Mouse (Mus musculus) embryonic stem cell, embryonic (primary cell): ENCODE measurements at regions not wholly inside any gene's neighbourhood (a gene's known extent, or its start where the extent isn't known, plus 50 kb on each side); places are given as distances from the start of the nearest gene placed in this dataset.

ENCODE experiments used
- CTCF ChIA-PET, 4 experiments: fragments of 300-600 bp in 2 of 4; fragments of 350-600 bp in 2 of 4; sonication (Branson Sonifier 250); formaldehyde crosslinking; loops; one replicate each; lab custom pipeline; 2022; ENCODE audit warnings: inconsistent platforms in 2 of 4; lab: Charles Lee
- POLR2A ChIA-PET, 4 experiments: fragments of 300-600 bp in 2 of 4; fragments of 350-600 bp in 2 of 4; sonication (Branson Sonifier 250); formaldehyde crosslinking; loops; one replicate each; lab custom pipeline; 2022; ENCODE audit warnings: antibody characterized with exemption in 4 of 4, inconsistent platforms in 1 of 4; lab: Charles Lee

DNA sequence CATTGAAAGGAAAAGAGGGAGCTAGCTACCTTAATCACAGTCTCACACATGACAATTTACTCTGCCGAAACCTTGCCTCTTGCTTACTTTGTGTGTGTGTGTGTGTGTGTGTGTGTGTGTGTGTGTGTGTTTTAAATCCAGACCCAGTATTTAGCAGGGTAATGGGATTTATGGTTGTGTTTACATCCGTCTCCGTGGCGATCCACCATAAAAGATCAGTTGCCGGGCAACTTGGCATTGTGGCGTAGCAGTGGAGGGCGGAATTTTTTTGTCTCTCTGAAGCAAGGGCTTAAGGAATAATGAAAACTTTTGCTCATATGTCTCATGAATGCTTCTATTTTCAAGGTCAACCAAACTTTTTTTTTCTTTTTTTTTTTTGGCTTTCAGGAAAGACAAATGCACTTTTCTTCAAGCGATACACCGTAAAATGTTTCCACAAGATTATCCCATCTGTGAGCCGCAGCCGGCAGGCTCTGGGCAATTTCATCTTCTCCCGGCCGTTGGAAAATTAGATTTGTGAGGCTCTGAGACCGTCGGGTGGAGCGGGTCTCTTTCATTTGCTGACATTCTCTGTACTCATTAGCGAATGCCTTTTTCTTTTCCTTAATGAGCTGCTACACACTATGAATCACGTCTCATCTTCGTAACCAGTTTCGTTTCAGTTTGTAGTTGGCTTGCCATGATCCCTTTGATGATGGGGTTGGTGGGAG lies 53.9 kb upstream of the Ptch1 start:
- ChIA-PET POLR2A (interaction anchor here in 1 of 4 experiments (0.6 kb wide), 1 partner anchor 14 kb away, joined by 4 read pairs; no protein-coding TSS in a partner anchor), CTCF (no interaction called here)

GRCm38 (mm10) chr13:63627894-63628287 lies 54.5 kb upstream of the Ptch1 start:
- ChIA-PET CTCF (interaction anchor here in 1 of 4 experiments (0.6 kb wide), 1 partner anchor 678 kb away, joined by 3 read pairs; no protein-coding TSS in a partner anchor), POLR2A (no interaction called here)

DNA sequence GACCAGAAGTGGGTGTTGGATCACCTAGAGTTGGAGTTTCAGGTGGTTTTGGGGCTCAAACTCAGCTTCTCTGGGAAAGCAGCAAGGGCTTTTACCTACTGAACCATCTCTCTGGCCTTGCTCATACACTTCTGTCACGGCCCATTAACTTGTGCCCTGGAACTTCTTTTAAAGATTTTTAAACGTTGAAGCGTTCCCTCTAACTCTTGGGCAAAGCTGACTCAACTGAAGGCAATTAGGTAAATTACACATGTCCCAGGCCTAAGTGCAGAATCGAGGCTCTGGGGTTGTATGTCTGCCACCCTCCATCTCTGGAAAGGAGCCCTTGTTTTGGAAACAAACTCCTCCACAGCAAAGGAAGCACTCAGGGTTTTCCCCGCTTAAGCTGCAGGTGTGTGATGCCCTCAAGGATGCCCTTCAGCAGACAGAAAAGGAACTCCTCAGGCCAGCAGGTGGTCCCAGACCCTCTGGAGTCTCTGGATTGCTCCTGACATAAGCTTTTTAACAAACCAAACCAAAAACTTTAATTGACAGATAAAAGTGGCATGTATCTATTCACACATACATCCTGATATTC lies 58.5 kb upstream of the Ptch1 start:
- CTCF ChIA-PET: interaction anchor here in 1 of 4 experiments (0.6 kb wide), 1 partner anchor 713 kb away, joined by 3 read pairs; no protein-coding TSS in a partner anchor
- POLR2A ChIA-PET: interaction anchor here in 2 of 4 experiments (0.7 to 0.9 kb wide), 2 partner anchors 56 to 348 kb away, joined by 3 read pairs; no protein-coding TSS in a partner anchor

- ChIA-PET POLR2A (no interaction called here), CTCF (no interaction called here)
Measured at GRCm38 (mm10) chr13:63634294-63634693, 60.9 kb upstream of the Ptch1 start.

GRCm38 (mm10) chr13:63641649-63642226 lies 68.3 kb upstream of the Ptch1 start:
- ChIA-PET CTCF (no interaction called here), POLR2A (interaction anchor here in 1 of 4 experiments (0.7 kb wide), 1 partner anchor 15 kb away, joined by 4 read pairs; no protein-coding TSS in a partner anchor)

DNA sequence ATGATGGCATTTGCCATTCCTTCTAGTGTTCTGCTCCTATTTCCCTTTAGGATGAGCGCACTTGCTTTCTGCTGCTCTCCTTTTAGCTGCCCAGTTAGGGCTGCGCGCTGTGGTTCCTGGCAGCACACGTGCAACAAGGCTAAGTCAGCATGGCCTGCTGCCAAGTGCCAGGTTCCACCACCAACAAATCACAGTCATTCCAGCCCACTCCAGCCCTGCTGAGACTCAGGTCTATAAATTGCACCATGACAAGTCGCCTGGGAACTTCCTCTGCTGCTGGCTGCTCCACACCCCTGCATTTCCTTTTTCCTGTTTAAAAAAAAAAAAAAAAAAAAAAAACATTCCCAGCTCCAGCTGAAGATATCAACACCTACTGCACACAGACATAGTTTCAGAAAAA lies 69.2 kb upstream of the Ptch1 start:
- ChIA-PET CTCF (no interaction called here), POLR2A (interaction anchor here in 1 of 4 experiments (0.9 kb wide), 1 partner anchor 51 kb away, joined by 3 read pairs; no protein-coding TSS in a partner anchor)

DNA sequence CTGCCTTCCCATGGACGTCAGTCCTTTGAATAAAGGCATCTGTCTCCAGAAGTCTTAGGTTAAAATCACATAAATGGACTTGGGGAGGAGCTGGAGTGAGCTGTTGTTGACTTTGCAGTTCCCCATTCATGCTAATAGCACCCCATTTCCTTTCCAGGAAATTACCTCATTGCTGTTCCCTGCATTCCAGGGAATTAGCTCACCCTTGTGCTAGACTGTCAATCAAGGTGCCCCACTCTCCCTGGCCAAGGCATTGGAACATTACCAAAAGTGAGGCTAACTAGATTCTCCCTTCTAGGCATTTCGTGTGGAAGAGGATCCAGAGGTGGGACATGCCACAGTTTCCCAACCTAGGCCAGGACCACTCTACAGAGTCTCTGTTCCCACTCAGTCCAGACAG lies 70.0 kb upstream of the Ptch1 start:
- POLR2A ChIA-PET: interaction anchor here in 1 of 4 experiments (0.9 kb wide), 1 partner anchor 52 kb away, joined by 3 read pairs; no protein-coding TSS in a partner anchor
- CTCF ChIA-PET: no interaction called here

- ChIA-PET CTCF (no interaction called here), POLR2A (no interaction called here)
Measured at GRCm38 (mm10) chr13:63644308-63644707, 70.9 kb upstream of the Ptch1 start.

GRCm38 (mm10) chr13:63649058-63649647 lies 75.8 kb upstream of the Ptch1 start:
- ChIA-PET POLR2A (no interaction called here), CTCF (no interaction called here)

GRCm38 (mm10) chr13:63654514-63654913 lies 81.1 kb upstream of the Ptch1 start:
- ChIA-PET POLR2A (no interaction called here), CTCF (no interaction called here)

- CTCF ChIA-PET: no interaction called here
- POLR2A ChIA-PET: no interaction called here
Measured at GRCm38 (mm10) chr13:63657115-63657514, 83.7 kb upstream of the Ptch1 start.

DNA sequence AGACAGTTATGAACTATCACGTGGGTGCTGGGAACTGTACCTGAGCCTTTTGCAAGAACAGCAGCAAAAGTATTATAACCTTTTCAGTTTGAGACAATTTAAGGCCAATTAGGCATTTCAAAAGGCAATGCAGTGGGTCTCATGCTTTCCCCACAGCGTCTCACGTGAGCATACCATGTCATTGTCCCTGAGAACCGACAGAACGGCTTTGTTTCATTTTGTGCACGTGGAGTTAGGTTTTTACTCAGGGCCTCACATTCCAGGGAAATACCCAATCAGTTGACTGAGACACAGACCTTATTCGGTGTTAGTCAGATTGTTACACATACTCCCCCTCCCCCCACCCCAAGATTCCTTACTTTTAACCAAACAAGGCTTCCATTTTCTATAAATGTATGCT lies 86.0 kb upstream of the Ptch1 start:
- POLR2A ChIA-PET: interaction anchor here in 2 of 4 experiments (0.5 to 0.9 kb wide), 3 partner anchors 10 to 374 kb away, joined by 3 to 4 read pairs (median 4); no protein-coding TSS in a partner anchor
- CTCF ChIA-PET: no interaction called here

DNA sequence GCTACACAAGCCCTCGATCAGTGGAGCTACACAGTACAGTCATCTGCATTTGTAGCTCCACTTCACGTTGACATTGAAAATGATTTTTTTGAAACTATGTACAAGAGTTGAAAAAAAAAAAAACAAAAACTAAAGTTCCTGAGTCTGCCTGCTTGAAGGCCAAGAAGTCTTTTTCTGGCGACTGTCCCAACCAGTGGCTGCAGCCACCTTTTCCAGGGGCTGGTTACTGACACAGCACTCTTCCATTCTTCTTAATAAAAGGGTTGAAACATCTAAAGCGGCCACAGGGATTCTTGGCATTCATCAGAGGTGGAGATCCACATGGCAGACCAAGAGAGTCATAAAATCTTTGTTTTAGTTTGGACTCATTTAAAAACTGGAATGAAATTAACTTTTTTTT lies 87.0 kb upstream of the Ptch1 start:
- ChIA-PET CTCF (interaction anchor here in 1 of 4 experiments (0.6 kb wide), 1 partner anchor 366 kb away, joined by 14 read pairs; no protein-coding TSS in a partner anchor), POLR2A (interaction anchor here in 1 of 4 experiments (0.6 kb wide), 2 partner anchors 14 to 352 kb away, joined by 3 to 4 read pairs; no protein-coding TSS in a partner anchor)

DNA sequence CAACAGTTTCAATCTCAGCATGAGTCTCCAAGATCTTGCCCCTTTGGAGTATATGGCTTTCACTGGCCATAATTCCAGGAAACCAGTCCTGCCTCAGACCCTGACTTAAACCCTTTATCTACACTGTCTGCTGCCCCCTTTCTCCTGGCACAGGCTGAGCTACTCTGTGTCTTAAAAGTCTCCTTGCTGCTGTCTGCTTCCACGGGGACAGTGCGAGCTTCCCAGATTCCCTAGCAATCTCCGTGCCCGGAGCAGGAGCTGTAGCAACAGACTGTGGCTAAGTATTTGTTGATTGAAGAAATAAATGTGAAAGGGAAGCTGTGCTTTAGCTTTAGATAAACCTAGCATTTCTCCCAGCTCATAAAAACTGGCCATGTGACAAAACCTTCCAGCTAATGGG lies 95.2 kb upstream of the Ptch1 start:
- ChIA-PET POLR2A (interaction anchor here in 2 of 4 experiments (0.8 to 1.5 kb wide), 10 partner anchors 9 to 483 kb away, joined by 3 to 6 read pairs (median 4); partner anchors contain the start of gene Ercc6l2 (in 1 of the 2)), CTCF (interaction anchor here in 3 of 4 experiments (0.6 to 1.3 kb wide), 4 partner anchors 28 to 414 kb away, joined by 3 to 8 read pairs (median 4); no protein-coding TSS in a partner anchor)

DNA sequence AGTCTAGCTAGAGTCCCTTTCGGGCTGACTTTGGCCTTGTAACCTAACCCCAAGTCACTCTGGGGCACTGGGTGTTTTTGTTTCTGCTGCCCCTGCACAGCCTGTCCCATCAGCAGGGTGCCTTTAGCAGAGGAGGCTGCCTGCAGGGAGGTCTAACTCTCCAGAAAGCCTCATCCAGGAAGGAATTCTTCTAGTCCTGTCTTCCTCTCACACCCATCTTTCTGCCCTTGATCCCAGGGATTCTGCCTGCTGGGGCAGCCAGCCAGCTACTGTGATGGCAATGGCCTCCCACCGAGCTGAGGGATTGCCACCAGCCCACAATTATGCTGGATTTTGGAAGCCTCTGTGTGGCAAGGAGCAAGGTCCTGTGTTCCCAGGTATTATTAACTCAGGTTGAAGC lies 95.6 kb upstream of the Ptch1 start:
- CTCF ChIA-PET: interaction anchor here in 3 of 4 experiments (0.6 to 1.3 kb wide), 7 partner anchors 27 to 413 kb away, joined by 3 to 8 read pairs (median 4); partner anchors contain the start of gene Ptch1 (in 1 of the 3)
- POLR2A ChIA-PET: interaction anchor here in 2 of 4 experiments (0.7 to 1.5 kb wide), 15 partner anchors 8 to 574 kb away, joined by 3 to 6 read pairs (median 3); partner anchors contain the start of genes Ercc6l2 (in 1 of the 2) and Fancc (in 1 of the 2)

GRCm38 (mm10) chr13:63672425-63672824 lies 99.0 kb upstream of the Ptch1 start:
- CTCF ChIA-PET: no interaction called here
- POLR2A ChIA-PET: no interaction called here

DNA sequence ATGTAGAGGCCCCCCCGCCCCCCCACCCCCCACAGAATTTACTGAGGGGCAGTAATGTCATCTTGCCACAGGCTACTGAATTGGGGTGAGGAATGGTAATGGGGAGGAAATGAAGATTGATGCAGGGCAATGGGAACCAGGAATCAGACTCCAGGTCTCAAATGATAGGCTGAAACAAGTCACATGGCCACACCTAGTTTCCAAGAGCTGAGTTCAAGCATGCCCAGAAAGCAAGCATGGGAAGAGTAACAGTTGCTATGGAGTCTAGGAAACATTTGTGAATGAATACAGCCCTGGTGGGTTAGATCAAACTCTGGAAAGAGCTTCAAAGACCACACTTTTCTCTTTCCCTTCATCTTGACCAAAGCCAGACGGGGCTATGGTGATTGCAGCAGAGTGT lies 104.3 kb upstream of the Ptch1 start:
- POLR2A ChIA-PET: interaction anchor here in 1 of 4 experiments (0.7 to 1.8 kb wide), 6 partner anchors 9 to 290 kb away, joined by 3 to 6 read pairs (median 3); partner anchors contain the start of gene Ercc6l2
- CTCF ChIA-PET: interaction anchor here in 2 of 4 experiments (0.6 kb wide), 3 partner anchors 14 to 346 kb away, joined by 3 to 4 read pairs (median 3); no protein-coding TSS in a partner anchor
